Mouse (Mus musculus) cerebellum, adult 11 months (tissue): Measurements from ENCODE around the gene 1600002K03Rik.
"Not testable (repeated sequence)": the region's sequence is repeated elsewhere in the genome, so short reads cannot be mapped to it uniquely, and the experiment has no call there.

Experiments used
- DNase-seq: peaks from one replicate; pipeline ENCODE4 v3.0.0; 2022

Gene 1600002K03Rik

DNA sequence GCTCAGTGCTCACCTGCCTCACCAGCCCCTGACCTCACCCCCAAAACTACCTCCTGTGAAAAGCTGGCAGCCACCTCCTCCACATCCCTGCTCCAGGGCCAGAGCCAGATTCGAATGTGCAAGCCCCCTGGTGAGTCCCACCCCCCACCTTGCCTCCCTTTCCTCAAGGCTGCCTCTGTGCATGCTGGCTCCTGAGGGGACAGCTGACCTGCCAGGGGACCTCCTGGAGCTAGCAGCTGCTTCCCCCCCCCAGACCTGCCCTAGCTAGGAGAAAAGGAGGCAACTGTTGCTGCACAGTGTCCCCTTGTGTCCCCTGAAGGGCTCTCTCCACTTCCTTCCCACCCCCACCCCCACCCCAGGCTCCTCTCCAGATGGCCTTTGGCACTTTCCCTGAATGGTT, 17.5 kb upstream of the 1600002K03Rik start:
- DNase-seq = no peak

DNA sequence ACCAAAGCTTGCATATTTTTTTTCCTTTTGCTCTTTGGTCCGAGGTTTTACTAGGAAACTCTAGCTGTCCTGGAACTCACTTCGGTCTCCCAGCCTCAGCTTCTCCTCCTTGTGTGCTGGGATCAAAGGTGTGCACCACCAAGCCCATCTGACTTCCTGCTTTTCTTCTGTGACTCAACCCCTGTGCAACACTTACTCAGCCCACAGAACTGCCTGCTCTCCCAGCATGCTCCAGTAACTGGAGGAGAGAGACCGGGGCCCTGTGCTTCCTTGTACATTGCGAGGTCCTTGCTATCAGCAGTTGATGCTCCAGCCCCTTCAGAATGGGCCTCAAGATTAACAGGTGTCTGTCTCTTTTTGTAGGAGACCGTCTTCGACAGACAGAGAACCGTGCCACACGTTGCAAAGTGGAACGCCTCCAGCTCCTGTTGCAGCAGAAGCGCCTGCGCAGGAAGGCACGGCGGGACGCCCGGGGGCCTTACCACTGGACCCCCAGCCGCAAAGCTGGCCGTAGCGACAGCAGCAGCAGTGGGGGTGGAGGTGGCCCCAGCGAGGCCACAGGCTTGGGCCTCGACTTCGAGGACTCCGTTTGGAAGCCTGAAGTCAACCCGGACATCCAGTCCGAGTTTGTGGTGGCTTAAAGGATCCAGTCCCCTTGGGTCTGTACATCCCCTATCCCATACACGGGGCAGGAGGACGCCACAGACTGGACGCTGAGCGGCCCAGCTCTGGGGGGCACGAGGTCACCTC, 16.6 kb upstream of the 1600002K03Rik start:
- no peak for DNase-seq

DNA sequence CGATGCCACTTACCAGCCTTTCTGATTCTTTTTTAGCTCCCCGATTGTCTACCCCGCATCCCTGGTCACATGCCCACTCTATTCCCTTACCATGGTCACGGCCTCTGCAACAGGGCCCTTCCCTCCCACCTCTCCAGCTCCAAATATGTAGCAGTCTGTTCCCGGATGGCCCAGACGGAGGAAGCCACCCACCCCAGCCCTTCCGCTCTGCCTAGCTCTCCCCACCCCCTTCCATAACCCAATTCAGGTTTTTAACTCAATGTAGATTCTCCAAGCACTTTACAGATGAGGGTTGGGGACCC, 16.0 kb upstream of the 1600002K03Rik start:
- DNase-seq = no peak

- DNase-seq = no peak
These were observed 15.4 kb upstream of the 1600002K03Rik start for GRCm38 (mm10) chr10:80157141-80157929.

DNA sequence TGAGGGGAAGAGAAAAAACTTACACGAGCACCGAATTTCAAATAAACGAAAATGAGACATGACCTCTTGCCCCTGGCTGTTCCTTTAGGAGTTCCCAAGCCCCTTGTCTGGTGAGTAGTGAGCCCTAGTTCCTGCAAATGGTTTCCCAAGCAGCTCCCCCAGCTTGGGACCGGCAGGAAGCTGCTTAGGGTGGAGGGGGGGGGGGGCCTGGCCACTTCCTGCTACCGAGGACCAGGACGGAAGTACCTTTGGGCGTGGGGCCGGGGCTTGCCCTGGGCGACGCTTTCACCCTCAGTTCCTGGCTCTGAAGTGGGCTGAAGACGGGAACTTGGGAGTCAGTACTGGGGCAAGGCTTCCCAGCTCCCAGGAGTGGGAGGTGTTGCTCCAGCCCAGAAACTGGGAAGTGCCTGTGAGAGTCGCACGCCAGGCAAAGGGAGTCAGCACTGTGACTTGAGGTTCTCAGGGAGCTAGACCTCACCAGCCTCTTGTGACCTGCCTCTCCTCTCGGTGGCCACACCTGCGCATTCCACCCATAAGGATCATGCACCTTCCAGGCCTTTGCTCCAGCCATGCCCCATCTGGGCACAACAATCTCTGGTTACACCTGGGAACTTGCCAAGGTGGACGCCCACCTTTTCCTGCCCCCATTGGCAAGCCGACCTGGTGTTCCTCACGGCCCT, 14.3 kb upstream of the 1600002K03Rik start:
- DNase-seq = no peak

GRCm38 (mm10) chr10:80159021-80159560, 13.7 kb upstream of the 1600002K03Rik start:
- DNase-seq = no peak

DNA sequence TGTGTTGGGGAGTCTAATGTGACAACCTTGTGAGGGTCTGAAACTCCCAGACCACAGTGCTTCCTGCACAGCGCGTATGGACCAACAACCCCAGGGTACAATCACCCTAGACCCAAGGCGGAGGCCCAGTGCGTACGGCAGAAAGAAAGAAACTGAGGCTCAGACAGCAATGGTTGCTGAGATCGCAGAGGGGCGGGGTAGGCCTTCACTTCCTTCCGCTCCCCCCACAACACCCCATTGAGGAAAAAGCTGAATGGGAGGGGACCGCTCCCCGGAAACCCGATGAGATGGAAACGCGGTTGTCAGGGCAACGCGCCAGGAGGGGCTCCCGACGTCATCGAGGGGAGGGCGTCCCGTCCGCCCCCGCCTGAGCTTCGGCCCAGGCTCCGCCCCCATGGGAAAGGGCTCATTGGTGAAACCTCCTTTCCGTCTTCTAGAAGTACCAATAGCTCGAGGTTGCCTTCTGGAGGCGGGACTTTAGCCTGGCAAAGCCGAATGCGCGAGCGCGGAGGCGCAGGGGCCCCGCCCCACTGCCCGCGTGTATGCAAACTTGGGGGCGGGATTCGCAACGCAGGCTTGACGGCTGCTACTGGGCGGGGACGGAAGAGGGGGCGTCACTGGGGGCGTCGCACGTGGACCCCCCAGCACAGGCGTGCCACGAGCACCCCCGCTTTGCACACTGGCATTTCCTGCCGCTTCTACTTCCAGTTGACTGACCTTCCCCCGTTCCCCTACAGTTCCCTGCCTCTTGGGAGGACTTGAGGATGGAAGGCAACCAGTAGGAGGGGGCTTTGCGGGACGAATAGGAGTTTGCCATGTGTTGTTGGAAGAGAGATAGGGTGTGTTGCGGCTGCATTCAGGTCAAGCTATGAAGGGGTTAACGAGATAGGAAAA, 12.9 kb upstream of the 1600002K03Rik start:
- peak; percentile 98 for DNase-seq

GRCm38 (mm10) chr10:80160455-80161371, 12.0 kb upstream of the 1600002K03Rik start:
- peak; percentile 78 for DNase-seq

GRCm38 (mm10) chr10:80161522-80162242, 11.1 kb upstream of the 1600002K03Rik start:
- no peak for DNase-seq

DNA sequence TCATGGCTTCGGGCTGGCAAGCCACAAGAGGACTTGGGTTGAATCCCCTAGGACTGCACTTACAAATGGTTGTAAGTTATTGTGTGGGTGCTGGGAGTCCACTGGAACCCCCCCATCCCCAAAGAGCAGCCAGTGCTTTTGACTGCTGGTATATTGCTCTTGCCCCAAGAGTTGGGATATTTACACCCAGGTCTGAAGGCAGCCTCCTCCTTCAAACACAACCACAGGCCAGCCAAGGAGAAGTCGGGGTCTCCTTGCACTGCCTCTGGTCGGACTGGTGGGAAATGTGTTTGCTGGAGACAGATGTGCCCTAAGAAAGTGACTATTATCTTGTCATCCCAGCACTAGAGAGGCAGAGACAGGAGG, 10.5 kb upstream of the 1600002K03Rik start:
- no peak for DNase-seq

GRCm38 (mm10) chr10:80162716-80163299, 9.9 kb upstream of the 1600002K03Rik start:
- DNase-seq = no peak

GRCm38 (mm10) chr10:80163721-80164120, 9.0 kb upstream of the 1600002K03Rik start:
- no peak for DNase-seq

GRCm38 (mm10) chr10:80164161-80164997, 8.4 kb upstream of the 1600002K03Rik start:
- DNase-seq = no peak

DNA sequence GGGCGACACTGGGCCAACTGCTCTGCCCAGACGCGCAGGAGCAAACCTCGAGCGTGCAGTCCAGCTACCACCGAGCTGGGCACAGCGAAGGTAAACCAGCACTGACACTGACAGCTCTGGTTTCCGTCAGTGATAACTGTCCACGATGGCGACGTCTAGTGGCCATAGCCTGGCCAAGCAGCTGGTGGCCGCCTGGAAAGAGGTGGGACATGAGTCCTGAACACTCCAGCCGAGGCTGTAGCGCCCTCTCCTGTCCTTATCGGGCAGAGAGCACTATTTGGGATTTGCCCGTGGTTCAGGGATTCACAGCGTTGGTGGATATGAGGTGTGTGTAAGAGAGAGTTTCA, 7.8 kb upstream of the 1600002K03Rik start:
- peak; percentile 98 for DNase-seq

- DNase-seq = no peak
These were observed 7.2 kb upstream of the 1600002K03Rik start, which contains the start of gene Cirbp for GRCm38 (mm10) chr10:80165392-80166128. Gene Cirbp, plus strand, starts transcription at chr10:80165985.

- not testable (repeated sequence) for DNase-seq
These were observed 6.6 kb upstream of the 1600002K03Rik start for GRCm38 (mm10) chr10:80166136-80166535.

- DNase-seq = peak; percentile 99
These were observed 5.2 kb upstream of the 1600002K03Rik start for GRCm38 (mm10) chr10:80167460-80168037.

DNA sequence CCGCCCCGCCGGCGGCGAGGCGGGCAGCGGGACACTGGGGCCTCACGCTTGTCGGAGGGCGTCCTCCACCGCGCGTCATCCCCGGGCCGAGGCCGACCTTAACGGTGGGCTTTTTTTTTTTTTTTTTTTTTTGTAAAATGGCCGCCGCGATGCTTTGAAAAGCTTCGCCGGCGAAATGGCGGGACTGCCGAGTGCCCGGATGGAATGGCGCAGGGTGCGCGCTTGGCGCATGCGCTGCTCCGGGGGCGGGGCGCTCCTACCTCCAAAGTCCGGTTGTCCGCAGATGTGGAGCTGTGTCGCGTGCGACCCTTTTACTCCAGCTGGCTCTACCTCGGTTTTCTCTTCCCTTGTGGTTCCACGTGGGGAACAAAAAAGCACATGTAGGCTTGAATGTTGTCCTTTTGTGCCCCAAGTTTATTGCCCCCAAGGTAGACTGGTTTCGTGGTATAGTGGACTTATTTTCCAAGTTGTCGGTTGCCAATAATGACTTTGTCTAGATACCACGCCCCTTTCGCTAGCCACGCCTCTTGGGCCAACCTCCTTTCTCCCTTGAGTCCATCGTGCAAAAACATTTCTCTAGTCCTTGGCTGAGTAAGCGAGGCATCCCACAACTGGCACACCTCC, 4.6 kb upstream of the 1600002K03Rik start:
- peak; percentile 93 for DNase-seq
